ENCODE assay signal across 9 mouse cellular contexts in genomic region chr14:51082599-51083581, GRCm38 (mm10). TPM values are rescaled to one million over a fixed set of nuclear protein-coding genes. Genes with fewer than 3 reads are reported as not detected.
DNase-seq lines count a peak whose midpoint lies in the region; ATAC-seq and TF ChIP-seq lines count a peak whose summit lies in the region.
"Had no signal": no experiment of that assay in that cellular context is flagged by ENCODE, and none has a peak within 500 bp of the region (broad histone marks: within the 10 kb centered on the region; RNA-seq: fewer than 3 reads in every experiment).

No protein-coding gene starts in this region.

- no peaks in the 10 kb centered on the region for H3K9me3 ChIP-seq in liver, embryonic 13.5 days (replicated peaks)

- no peaks in the 10 kb centered on the region for H3K27me3 ChIP-seq in heart, adult 2 months (ENCODE audit: control insufficient read depth, insufficient read depth, low read length)
- H3K27me3 ChIP-seq in liver, embryonic 13.5 days, result peaks cover 46% of the 10 kb centered on the region
- no peaks in the 10 kb centered on the region for H3K27me3 ChIP-seq in myocyte (ENCODE audit: control insufficient read depth, insufficient read depth, insufficient read length)

- TF ChIP-seq CTCF in heart, adult 2 months (IDR thresholded peaks at IDR 0.05), result no peak

- peak overlapping the region; percentile 89 for H3K4me3 ChIP-seq in heart, adult 2 months
- H3K4me3 ChIP-seq in liver, embryonic 13.5 days (replicated peaks), result peak overlapping the region; percentile 62
- peak overlapping the region; percentile 35 for H3K4me3 ChIP-seq in myocyte

- TF ChIP-seq POLR2A in heart, adult 2 months (IDR thresholded peaks at IDR 0.05; ENCODE audit: insufficient read depth, low read depth, low read length), result 0 out of 2 replicates have a peak, but pooled peaks have one; percentile 35
- TF ChIP-seq POLR2A in myocyte (IDR thresholded peaks at IDR 0.05; ENCODE audit: insufficient read length, low read depth), result no peak

- intact Hi-C loops in heart, adult 2 months (cut with DNase I), result loop anchor here (1.0 kb wide), 2 partner anchors 18 to 212 kb away; no protein-coding TSS in a partner anchor

- no peaks in the 10 kb centered on the region for H3K36me3 ChIP-seq in heart, adult 2 months (ENCODE audit: control insufficient read depth, insufficient read depth, low read length)
- H3K36me3 ChIP-seq in liver, embryonic 13.5 days, result no peaks in the 10 kb centered on the region
- no peaks in the 10 kb centered on the region for H3K36me3 ChIP-seq in myocyte (ENCODE audit: control insufficient read depth, insufficient read depth)

- WGBS in heart, adult 2 months, result 2% methylated on average over 40 of the region's 40 CpGs
- WGBS in liver, embryonic 13.5 days (ENCODE audit: insufficient replicate concordance), result 1% methylated on average over 40 of the region's 40 CpGs

- H3ac ChIP-seq in myocyte (ENCODE audit: control insufficient read depth, insufficient read length), result no peak overlapping the region

- peak; percentile 85 to 87 for DNase-seq in B cell, adult 2 months
- DNase-seq in R1 (ENCODE audit: low read depth, low spot score), result peak; percentile 89
- DNase-seq in cerebellum, postnatal 36 days, result peak; percentile 57 to 68
- peak; percentile 80 to 86 for DNase-seq in heart, adult 2 months
- peak; percentile 80 for DNase-seq in kidney, adult 18-20 months
- peak; percentile 63 for DNase-seq in liver, embryonic 13.5 days
- peak; percentile 50 for DNase-seq in testis, postnatal 14 days (ENCODE audit: low spot score)

- peak overlapping the region; percentile 75 for H3K4me2 ChIP-seq in liver, embryonic 13.5 days
- peak overlapping the region; percentile 77 for H3K4me2 ChIP-seq in myocyte (ENCODE audit: low read depth)

- 0 out of 2 replicates have a peak, but pooled peaks have one; percentile 46 for TF ChIP-seq EP300 in heart, adult 2 months (IDR thresholded peaks at IDR 0.05; ENCODE audit: insufficient read depth, low read depth, low read length)

- peak; percentile 74 for ATAC-seq in liver, embryonic 13.5 days (ENCODE audit: low read depth)

- H3K27ac ChIP-seq in heart, adult 2 months, result peak overlapping the region; percentile 86
- H3K27ac ChIP-seq in liver, embryonic 13.5 days, result no peak overlapping the region

- H3K79me2 ChIP-seq in heart, adult 2 months (replicated peaks; ENCODE audit: control insufficient read depth, insufficient read depth, low read length), result no peaks in the 10 kb centered on the region
- no peaks in the 10 kb centered on the region for H3K79me2 ChIP-seq in myocyte (ENCODE audit: control insufficient read depth, insufficient read depth)

- H3K4me1 ChIP-seq in heart, adult 2 months (ENCODE audit: control insufficient read depth, insufficient read depth, low read length), result peaks cover 2% of the 10 kb centered on the region
- H3K4me1 ChIP-seq in liver, embryonic 13.5 days (replicated peaks), result peaks cover 55% of the 10 kb centered on the region

- peak overlapping the region; percentile 81 for H3K9ac ChIP-seq in heart, adult 2 months (ENCODE audit: low read depth, low read length)
- H3K9ac ChIP-seq in liver, embryonic 13.5 days, result peak overlapping the region; percentile 59

TF ChIP-seq in myocyte, 11 proteins besides CTCF, POLR2A, EP300 and RAD21:
- TF ChIP-seq MYOG (IDR thresholded peaks at IDR 0.05; ENCODE audit: control insufficient read depth in 1 of 3, insufficient read depth in 1 of 3, insufficient read length in 2 of 3, low read depth in 2 of 3), result no peak
- TF ChIP-seq TCF12 (IDR thresholded peaks at IDR 0.05; ENCODE audit: insufficient read depth, poor library complexity, severe bottlenecking), result no peak
- no peak for TF ChIP-seq CEBPB (IDR thresholded peaks at IDR 0.05; ENCODE audit: insufficient read depth, poor library complexity, severe bottlenecking)
- TF ChIP-seq TCF3 (IDR thresholded peaks at IDR 0.05; ENCODE audit: insufficient read length, low read depth), result no peak
- no peak for TF ChIP-seq REST (IDR thresholded peaks at IDR 0.05; ENCODE audit: insufficient read depth, insufficient read length)
- TF ChIP-seq MYOD1 (IDR thresholded peaks at IDR 0.05; ENCODE audit: control insufficient read depth in 1 of 3, insufficient read length in 2 of 3, low read depth in 2 of 3), result no peak
- no peak for TF ChIP-seq POLR2AphosphoS2 (IDR thresholded peaks at IDR 0.05; ENCODE audit: insufficient read length, low read depth)

RNA-seq across cellular contexts. Expression of gene Rnase4, which starts 8.0 kb away (rescaled TPM):
- total RNA-seq in heart, adult 2 months (2021), result 10 to 100 TPM; 47.9 to 59.6 TPM
- polyA plus RNA-seq in heart, adult 2 months (2012; rRNA removed), result 90.9 and 123 TPM in 2 replicates
- 14.1 and 15.7 TPM in 2 replicates for polyA plus RNA-seq in liver, embryonic 13.5 days (2015; fragmentation: Nextera tagmentation; extraction: Ambion mirVana)
- 17.8 TPM for polyA plus RNA-seq in myocyte (2012; fragmentation: generic; extraction: Trizol)

RNA-seq across cellular contexts. Expression of gene Ang, which starts 8.1 kb away (rescaled TPM):
- 10 to 100 TPM in 1 of 2 experiments, 1 to 10 TPM in 1; 5.6 to 10.2 TPM for total RNA-seq in heart, adult 2 months (2021)
- polyA plus RNA-seq in heart, adult 2 months (2012; rRNA removed), result 10.8 and 12.1 TPM in 2 replicates
- 3.7 and 4.6 TPM in 2 replicates for polyA plus RNA-seq in liver, embryonic 13.5 days (2015; fragmentation: Nextera tagmentation; extraction: Ambion mirVana)
- 1.3 TPM for polyA plus RNA-seq in myocyte (2012; fragmentation: generic; extraction: Trizol)

RNA-seq across cellular contexts. Expression of gene Olfr750, which starts 8.7 kb away (rescaled TPM):
- total RNA-seq in heart, adult 2 months (2021), result not detected
- not detected in 2 replicates for polyA plus RNA-seq in heart, adult 2 months (2012; rRNA removed)
- not detected in 2 replicates for polyA plus RNA-seq in liver, embryonic 13.5 days (2015; fragmentation: Nextera tagmentation; extraction: Ambion mirVana)
- not detected for polyA plus RNA-seq in myocyte (2012; fragmentation: generic; extraction: Trizol)
- polyA plus RNA-seq: frontal cortex, adult 2 months had no signal

RNA-seq across cellular contexts. Expression of gene Rnase12, which starts 25.4 kb away (rescaled TPM):
- not detected for total RNA-seq in heart, adult 2 months (2021)
- polyA plus RNA-seq in heart, adult 2 months (2012; rRNA removed), result not detected in 2 replicates
- 1.6 and 1.8 TPM in 2 replicates for polyA plus RNA-seq in liver, embryonic 13.5 days (2015; fragmentation: Nextera tagmentation; extraction: Ambion mirVana)
- polyA plus RNA-seq in myocyte (2012; fragmentation: generic; extraction: Trizol), result not detected

RNA-seq across cellular contexts. Expression of gene Eddm3b, which starts 31.3 kb away (rescaled TPM):
- total RNA-seq in heart, adult 2 months (2021), result not detected
- not detected in 2 replicates for polyA plus RNA-seq in heart, adult 2 months (2012; rRNA removed)
- not detected in 2 replicates for polyA plus RNA-seq in liver, embryonic 13.5 days (2015; fragmentation: Nextera tagmentation; extraction: Ambion mirVana)
- 0.05 TPM for polyA plus RNA-seq in myocyte (2012; fragmentation: generic; extraction: Trizol)
- polyA plus RNA-seq: frontal cortex, adult 2 months had no signal

Comparison
In these comparisons a context has a peak if more than half of its experiments do, and no peak if none do; other contexts are left out.
1. H3K4me3 ChIP-seq: peak in every context shown above with its lines; median percentile 89 in heart, adult 2 months; 62 in liver, embryonic 13.5 days; 35 in myocyte.